Mouse (Mus musculus): ENCODE measurements around the gene Ankrd42.

Ankrd42 gene

DNA sequence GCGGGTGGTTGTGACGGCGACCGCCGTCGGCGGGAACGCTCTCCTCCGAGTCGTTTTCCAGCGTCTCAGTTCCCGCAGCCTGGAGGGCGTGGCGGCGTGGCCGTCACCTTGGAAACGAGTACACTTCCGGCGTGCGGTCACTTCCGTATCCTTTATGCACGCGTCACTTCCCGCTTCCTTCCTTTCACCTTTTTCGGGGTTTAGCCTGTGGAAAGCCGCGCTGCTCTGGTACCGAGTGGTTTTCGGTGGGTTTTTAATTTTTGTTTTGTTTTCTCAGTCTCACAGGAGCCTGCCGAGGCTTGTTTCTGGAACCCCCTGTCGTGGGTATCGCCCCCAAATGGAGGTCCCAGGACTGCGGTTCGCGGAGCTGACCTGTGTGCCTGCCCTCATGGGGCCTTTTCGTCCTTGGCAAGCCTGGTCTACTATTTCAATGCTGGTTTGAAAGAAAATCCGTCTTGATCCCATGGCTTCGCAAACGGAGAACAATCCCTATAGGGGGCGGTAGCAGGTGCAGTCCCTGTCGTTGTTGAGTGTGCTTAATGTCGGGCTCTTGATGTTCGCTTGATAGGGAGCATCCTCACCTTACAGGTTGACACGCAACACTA lies at the start of gene Ankrd42:
Gene Ankrd42 (minus strand): TSS at position 122 of the 605 bp plus-strand sequence.
- DNase-seq = peak; percentile 92

DNA sequence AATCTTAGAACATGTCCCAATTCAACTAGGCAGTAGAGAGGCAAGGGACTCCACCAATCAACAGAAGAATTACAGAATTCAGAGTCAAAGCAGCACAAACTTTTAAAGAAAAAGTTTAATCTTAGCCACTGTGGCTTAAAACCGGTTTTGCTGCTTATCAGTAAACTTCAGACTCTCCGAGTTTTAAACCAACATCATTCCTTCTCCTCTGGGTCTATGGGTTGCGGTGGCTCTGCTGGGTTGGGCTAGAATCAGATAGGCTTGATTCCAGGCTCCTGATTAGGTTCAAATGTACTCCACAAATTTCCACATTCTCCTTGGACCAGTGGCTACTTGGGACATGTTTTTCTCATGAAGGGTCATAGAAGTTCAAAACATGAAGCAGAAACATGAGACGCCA lies 40.4 kb upstream of the Ankrd42 start:
- DNase-seq = no peak

DNA sequence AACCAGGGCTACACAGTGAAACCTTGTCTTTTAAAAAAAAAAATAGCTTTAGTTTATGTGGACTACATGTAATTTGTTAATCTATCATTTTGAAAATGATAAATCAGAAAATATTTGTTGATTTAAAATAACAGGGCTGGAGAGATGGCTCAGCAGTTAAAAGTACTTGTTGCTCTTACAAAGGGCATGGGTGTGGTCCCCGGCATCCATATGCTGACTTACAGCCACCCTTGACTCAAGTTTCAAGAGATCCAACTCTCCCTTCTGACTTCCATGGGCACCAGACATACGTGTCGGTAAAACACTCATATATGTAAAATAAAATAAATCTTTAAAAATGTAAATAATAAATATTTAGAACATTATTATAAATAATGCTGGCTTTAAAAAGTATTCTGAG lies 38.2 kb upstream of the Ankrd42 start:
- no peak for DNase-seq

DNA sequence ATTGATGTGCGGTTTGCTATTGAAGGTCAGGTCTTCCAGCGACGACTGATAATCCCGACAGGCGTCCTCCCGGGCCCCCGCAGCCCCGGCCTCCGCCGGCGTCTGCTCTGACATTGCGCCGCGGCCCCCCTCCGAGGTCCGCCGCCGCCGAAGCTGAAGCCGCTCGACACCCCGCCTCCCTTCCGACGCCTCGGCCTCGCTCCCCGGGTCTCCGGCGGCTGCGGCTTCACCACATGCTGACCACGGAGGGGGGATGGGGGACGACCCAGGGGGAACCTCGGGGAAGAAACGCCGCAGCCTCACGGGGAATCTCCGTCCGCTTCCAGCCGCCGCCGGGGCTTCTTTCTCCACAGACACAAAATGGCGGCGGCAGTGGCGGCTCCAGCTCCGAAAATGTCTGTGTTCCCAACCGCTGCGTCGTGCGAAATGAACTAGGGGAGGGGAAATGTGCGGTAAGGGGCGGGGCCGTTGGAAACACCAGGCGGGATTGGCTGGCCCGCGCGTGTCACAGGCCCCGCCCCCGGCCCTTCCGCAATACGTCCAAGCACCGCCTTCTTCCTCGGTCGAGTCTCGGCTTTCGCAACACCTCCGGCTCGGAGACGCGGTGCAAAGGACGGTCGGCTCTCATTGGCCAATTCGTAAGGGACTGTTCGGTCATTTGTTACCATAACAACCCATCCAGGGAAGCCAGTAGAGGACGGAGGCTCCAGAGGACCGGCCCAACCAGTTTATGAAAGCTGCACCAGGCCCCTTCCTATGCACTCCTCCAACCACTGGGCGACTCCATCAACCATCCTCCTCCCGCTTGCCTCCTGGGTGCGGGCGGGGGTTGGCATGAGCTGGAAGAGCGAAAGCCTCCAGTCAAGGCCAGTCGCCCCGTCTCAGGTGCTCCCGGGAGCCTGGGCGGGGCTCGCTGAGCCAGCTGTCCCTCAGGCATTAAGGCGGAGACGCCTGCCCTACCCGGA lies 32.8 kb upstream of the Ankrd42 start, which contains the start of gene Pcf11:
Gene Pcf11 (minus strand): TSS at position 428 of the 965 bp plus-strand sequence.
- DNase-seq = peak; percentile 97

DNA sequence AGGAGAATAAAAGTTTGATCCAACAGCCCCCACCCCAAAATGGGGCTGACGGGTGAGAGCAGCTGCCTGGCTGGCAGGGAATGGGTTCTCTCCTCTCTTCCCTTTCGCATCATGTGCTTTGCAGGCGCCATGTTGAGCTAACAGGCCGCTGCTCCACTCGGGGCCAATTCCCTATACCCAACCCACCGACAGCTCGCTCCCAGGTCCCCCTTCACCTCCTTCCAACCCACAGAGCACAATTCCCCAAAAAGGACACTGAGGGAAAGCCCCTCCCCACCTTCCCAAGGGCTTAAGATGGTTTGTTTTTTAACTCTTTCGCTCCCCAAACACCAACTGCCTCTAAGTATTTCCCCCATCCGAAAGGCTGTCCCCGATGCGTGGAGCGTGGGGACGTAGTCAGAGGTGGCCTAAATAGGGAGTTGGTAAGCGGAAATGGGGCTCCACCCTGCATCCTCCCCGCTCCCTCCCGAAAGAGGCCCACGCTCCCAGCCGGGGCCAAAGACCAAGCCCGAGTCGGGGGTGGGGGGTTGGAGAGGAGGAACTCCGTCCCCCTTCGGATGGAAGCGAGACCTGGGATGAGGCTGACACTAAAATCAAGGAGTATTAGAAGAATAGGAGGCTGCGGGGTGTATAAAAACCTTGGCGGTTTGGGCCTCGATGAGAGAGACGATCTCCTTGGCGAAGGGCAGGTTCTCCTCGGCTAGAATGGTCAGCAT lies 32.0 kb upstream of the Ankrd42 start:
- DNase-seq = peak; percentile 55

DNA sequence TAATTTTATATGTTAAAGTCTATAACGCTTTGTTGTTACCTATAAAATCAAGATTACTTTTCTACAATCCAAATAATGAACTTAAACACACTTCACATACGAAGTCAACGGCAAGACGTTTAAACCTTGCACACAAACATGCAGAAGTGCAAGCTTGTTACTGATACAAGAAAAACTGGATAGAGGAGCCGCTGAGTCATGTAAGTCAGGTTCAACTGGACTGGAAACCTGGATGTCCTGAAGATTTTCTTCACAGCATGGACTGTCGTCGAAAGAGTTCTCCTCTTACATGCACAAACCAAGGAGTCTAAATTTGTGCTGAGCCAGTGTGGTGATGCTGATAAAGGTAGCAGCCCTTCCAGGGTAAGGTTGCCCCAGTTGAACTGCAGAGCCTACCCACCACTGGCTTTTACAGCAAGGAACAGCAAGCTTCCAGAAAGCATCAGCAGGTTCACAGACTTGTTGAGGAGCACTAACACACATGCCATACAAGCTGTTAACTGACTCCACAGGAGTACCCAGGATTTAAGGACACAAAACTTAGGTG lies 29.4 kb upstream of the Ankrd42 start:
- no peak for DNase-seq

DNA sequence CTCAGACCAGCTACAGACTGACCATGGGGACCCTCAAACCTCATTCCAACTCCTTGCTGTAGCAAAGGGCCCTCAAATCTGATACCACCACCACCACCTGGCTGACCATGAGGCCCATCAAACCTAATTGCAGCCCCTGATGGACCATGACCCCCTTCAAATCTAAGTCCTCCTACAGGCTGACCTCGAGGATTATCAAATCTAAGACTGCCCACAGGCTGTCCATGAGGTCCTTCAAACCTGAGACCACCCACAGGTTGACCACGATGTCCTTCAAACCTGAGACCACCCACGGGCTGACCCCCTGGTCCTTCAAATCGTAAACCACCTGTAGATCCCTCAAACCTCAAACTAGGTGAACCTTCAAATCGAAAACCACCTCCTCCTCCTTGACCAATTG lies 21.1 kb upstream of the Ankrd42 start:
- DNase-seq = no peak

DNA sequence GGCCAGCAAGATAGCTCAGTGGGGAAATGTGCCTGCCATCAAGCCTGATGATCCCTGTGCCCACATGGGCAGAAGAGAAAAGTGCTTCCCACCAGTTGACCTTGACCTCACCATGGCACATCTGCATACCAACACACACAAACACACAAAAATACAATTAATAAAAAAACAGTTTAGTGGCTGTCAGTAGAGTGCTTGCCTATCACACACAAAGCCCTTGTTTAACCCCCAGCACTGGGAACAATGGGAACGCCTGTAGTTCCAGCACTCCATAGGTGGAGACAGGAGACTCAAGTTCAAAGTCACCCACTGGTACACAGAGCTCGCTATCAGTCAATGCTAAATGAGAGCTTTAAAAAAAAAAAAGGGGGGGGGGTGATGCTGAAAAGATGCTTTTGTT lies 19.4 kb upstream of the Ankrd42 start:
- DNase-seq = no peak

DNA sequence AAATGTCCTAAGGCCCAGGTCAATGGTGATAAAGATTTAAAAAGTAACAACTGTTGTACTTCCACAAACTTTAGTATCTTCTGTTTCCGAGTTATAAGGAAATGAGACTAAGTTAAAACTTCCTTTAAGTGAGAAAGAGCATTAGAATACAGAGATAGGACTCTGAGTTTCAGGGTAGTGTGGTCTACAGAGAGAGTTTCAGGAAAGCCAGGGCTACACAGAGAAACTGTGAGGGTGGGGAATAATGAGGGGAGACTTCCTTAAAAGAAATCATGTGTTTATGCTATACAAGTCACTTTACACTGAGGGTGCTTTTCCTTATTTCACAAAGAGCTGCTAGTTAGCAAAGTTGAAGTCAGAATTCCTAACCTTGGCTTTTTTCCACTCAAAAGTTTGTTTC lies 16.4 kb upstream of the Ankrd42 start:
- DNase-seq = no peak

DNA sequence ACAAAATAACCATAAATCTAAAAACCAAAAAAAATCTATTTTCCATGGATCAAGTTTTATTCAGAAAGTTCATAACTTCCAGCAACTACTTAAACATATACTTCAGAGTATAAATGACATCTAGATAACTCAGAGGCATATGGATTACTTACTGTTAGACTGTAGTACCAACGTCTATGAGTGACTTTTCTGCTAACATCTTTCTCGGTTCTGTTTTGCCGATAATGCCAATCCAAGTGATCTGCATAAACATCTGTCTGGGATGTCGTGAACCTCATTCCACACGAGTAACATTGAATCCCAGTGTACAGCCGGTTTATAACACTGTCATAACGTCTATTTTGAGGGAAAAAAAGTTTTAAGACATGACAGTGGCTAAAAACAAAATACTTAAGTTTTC lies 10.8 kb upstream of the Ankrd42 start:
- no peak for DNase-seq

DNA sequence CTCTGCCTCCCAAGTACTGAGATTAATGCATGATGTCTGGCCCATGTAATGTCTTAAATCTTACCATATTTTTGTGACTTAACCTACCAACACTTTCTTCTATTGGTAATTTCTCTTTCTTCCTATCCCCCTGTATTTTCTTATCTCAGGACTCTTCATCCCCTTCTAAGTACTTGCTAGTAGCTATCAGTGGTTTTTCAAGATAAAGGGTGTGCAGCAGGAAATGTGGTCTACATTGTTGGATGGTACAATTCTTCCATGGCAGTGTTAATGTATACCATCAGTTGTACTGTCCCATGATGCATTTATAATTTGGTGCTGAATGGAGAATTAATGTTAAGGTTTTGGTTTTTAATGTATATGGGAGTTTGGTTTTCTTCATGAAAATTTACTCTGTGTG lies 5.4 kb upstream of the Ankrd42 start:
- DNase-seq = no peak

DNA sequence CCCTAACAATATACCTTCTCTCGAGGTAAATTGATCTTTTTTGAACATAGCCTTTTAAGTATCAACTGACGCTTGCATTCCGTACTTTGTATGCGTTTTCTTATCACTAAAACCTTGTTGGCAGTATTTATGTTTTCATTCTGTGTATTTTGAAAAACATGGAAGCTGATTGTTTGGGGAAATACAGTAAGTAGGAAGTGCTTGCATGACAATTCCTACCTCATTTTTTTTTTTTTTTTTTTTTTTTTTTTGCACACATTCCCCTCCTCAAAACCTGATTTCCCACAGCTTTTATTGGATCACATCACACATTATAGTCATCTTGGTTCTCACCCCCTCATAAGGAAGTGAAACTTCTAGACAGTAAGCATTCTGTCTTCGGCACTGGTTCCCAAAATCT lies 1.1 kb upstream of the Ankrd42 start:
- no peak for DNase-seq

DNA sequence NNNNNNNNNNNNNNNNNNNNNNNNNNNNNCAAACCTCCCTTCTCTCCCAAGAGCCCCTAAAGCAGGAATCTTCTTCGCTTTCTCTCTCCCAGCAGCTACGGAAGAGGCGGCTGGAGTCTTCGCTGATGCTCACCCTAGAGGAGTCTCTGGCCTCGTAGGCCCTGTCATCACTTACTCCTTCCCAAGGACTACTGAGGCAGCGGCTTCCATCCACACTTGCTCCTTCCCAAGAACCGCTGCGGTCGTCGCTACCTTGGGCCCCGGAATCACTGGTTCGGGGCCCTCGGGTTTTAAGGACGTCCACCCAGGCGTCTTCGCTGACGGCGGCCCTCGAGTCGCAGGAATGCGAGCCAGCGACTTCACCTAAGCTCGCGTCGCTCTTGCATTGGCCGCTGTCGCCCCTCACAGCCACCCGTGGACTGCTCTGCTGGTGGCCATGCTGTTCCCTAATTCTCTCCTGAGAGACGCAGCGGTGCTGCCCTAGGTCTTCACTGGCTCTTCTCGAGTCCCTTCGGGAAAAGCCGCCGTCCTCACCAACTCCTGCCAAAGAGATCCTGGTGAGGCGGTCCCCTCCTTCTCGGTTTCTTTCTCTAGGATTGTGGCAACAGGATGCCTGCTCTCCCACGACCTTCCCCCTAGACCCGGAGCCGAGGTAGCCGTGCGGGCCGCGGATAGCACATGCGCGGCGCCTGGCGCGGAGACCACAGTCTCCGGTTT lies 489 bp downstream of the Ankrd42 start:
- peak; percentile 23 for DNase-seq

DNA sequence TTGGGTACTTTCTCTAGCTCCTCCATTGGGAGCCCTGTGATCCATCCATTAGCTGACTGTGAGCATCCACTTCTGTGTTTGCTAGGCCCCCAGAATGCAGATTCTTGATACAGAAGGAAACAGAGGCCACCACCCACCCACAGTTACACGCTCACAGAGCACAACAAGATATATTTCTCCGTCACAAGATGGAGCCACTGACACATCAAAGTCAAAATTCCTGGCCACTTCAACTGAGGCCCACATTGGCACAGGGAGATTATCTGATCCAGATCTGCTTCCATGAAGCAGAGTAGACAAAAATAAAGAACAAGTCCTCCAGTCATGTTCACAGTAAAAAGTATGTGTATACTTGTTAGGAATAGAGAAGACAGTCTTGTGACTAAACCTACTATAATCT lies 6.8 kb downstream of the Ankrd42 start:
- peak; percentile 21 for DNase-seq

DNA sequence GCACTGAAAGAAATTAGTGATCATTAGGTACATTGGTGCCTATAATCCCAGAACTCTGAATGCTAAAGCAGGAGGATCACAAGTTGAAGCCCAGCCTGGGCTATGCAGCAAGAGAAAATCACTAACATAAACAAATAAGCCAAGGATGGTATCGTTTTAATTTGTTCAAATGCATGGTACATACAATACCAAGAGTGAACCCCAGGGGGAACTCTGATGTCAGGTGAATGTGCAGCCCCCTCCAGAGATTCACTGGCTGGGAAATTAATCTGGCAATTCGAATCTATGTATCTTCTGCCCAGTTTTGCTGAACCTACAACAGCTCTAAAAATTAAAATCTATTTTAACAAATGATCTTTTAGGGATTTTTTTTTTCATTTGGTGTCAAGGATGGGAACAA lies 12.5 kb downstream of the Ankrd42 start:
- no peak for DNase-seq

DNA sequence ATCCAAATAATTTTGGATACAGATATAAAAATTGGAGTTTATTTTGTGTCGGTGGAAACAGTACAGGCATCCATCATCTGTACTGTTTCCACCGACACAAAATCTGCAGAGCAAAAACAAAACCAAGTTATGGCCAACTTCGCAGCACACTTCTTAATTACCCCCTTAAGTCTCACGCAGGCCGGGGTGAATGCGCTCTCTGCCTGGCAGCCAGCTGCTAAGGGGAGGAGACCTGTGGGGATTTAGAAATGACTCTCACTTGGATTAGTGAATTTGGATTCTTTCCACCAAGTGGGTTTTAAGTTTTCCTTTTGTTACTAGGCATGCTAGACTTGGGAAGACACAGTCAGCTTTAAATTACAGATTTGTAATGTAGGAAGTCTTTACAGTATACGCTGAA lies 26.1 kb downstream of the Ankrd42 start:
- no peak for DNase-seq

DNA sequence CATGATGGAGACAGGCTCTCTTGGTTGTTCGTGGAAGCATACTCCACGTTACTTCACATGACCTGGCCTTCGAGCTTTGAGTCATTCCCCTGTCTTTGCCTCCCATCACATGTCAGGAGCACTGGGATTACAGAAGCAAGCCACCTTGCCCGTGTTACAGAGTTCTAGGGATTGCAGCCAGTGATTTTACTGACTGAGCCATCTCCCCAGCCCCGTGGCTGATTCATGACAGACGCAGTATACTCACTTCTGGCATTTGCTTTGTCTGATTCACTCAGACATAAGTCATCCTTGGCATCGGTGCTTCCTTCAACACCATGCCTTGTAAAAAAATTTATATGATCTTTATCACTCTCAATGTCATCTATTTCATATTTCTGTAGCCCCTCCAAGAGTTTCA lies 32.0 kb downstream of the Ankrd42 start:
- DNase-seq = no peak

DNA sequence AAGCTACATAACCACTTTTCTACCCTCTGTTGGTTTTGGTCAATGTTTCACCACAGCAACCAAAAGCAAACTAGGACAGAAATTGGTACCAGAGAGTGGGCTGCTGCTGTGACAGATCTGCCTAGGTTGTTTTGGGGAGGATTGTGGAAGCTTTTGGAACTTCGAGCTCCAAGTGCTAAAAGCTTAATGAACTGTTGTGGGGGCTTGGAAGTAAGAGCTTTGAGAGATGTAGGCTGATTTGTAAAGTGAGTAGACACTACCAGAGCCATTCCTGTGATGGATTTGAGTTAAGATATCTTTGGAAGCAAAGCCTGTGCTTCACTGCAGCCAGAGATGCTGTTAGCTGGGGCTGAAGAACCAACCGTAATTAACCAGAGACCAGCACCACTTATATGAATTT lies 46.1 kb downstream of the Ankrd42 start:
- no peak for DNase-seq

DNA sequence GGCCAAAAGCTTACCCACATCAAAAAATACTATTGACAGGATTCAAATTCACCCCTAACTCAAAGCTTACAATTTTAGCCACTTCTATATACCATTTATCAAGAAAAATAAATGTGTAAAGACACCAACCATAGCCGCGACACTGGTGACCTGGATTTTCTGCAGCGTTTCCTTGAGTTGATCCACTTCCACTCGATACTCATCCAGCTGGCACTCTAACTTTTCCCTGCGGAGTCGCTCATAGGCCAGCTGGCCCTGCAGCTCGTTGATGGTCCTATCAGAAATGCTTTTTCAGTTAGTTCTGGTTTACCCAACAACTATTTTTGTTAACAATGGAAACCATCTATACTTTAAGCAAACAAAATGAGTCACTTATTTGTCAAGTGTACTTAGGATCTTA lies 47.0 kb downstream of the Ankrd42 start:
- no peak for DNase-seq

DNA sequence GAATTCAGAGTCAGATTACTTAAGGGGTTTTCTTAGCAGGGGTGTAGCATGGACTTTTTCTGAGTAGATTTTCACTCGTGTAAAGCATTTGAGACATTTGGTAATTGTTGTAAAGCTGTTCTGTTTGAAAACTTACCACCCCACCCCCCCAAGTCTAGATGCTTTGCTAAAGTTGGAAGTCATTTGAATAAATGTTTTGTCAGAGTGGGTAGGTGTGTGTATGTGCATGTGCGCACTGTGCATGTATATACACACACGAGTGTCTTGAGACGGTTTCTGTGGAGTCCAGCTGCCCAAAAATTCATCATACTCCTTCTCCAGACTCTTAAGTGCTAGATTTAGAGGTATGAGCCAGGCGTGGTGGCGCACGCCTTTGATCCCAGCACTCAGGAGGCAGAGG lies 53.4 kb downstream of the Ankrd42 start:
- DNase-seq = no peak

DNA sequence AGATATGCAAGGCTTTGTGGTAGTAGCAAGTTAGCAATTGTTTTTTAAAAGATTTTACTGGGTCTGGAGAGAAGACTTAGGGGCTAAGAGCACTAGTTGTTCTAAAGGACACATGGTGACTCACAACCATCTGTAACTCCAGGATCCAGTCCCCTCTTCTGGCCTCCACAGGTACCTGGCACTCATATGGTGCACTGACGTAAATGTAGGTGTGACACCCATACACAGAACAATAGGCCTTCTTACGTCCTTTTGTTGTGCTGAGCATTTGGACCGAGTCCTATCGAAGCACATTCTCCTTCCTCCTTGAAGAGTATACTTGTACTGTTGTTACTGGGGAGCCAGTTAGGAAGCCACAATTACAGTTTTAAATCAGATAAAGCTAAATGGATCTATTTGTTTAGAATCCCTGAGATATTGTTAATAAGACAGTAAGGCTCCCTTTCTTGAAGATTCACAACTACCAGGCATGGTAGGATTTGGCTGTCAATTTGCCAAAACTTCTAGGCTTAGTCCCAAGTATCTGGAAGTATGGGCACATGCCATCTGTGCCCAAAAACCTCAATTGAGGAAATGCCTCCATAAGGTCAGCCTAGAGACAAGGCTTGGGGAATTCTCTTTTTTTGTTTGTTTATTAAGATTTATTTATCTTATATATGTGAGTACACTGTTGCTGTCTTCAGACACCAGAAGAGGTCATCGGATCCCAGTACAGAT lies 56.3 kb downstream of the Ankrd42 start:
- DNase-seq = no peak

DNA sequence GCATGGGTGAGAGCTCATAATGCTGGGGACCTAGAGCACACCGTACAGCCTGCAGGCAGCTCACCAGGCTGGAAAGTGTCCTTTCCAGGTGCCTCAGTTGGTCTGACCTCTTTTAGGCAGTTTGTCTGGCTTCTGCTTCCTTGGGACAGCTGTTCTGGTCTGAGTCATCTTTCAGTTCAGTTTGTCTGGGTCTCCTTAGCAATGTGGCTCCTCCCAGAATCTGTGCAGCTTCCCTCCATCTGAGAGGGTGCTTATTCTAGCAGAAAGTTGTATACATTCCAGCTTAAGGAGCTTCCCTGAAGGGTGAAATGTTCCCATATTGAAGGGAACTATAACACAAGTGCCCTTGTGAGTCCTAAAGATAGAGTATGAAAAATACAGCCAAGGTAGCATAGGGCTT lies 70.2 kb downstream of the Ankrd42 start:
- DNase-seq = no peak

Measured in lung, postnatal 14 days (tissue).